Comparison of ENCODE assay signal across 9 mouse cellular contexts in genomic region chr6:54917523-54917922, GRCm38 (mm10). TPM values are rescaled to one million over a fixed set of nuclear protein-coding genes. Genes with fewer than 3 reads are reported as not detected.
A peak's percentile ranks its signal among the peaks of the same experiment; 100 is the strongest.
DNase-seq lines count a peak whose midpoint lies in the region; ATAC-seq and TF ChIP-seq lines count a peak whose summit lies in the region.
"Had no signal": no experiment of that assay in that cellular context is flagged by ENCODE, and none has a peak within 500 bp of the region (broad histone marks: within the 10 kb centered on the region; RNA-seq: fewer than 3 reads in every experiment).

No protein-coding gene starts in this region.

- no peak for ATAC-seq in midbrain, embryonic 16.5 days
- peak; percentile 82 for ATAC-seq in common myeloid progenitor, adult 5-6 weeks (replicated peaks; ENCODE audit: low read depth, poor library complexity, severe bottlenecking)
- ATAC-seq in heart, postnatal 0 days (ENCODE audit: insufficient read depth, low read depth), result peak; percentile 73
- ATAC-seq in monocyte, adult 5-6 weeks (replicated peaks; ENCODE audit: insufficient number of reproducible peaks, low FRiP score, low TSS enrichment, poor library complexity, severe bottlenecking), result peak; percentile 74

- no peak overlapping the region for H3K9ac ChIP-seq in midbrain, embryonic 16.5 days (ENCODE audit: low read depth, low read length)
- no peak overlapping the region for H3K9ac ChIP-seq in heart, postnatal 0 days (replicated peaks; ENCODE audit: low read depth, low read length)

- TF ChIP-seq EP300 in heart, postnatal 0 days (IDR thresholded peaks at IDR 0.05; ENCODE audit: low read depth), result no peak

- H3K36me3 ChIP-seq in midbrain, embryonic 10.5 days, result no peaks in the 10 kb centered on the region
- no peaks in the 10 kb centered on the region for H3K36me3 ChIP-seq in midbrain, embryonic 16.5 days (ENCODE audit: control insufficient read depth, insufficient read depth, low read length)
- no peaks in the 10 kb centered on the region for H3K36me3 ChIP-seq in heart, postnatal 0 days (replicated peaks; ENCODE audit: control insufficient read depth, insufficient read depth, low read length)

- peak; percentile 27 for DNase-seq in midbrain, embryonic 10.5 days (ENCODE audit: low spot score)
- peak; percentile 23 for DNase-seq in Muller cell, postnatal 12 days (ENCODE audit: inconsistent ontology term)
- peak; percentile 58 for DNase-seq in heart, postnatal 0 days (ENCODE audit: low spot score)
- peak; percentile 18 to 30 for DNase-seq in layer of hippocampus, postnatal 36 days
- DNase-seq in thymus, postnatal 4 days, result peak; percentile 70

- H3K4me1 ChIP-seq in midbrain, embryonic 10.5 days, result no peaks in the 10 kb centered on the region
- no peaks in the 10 kb centered on the region for H3K4me1 ChIP-seq in midbrain, embryonic 16.5 days (ENCODE audit: control insufficient read depth, insufficient read depth, low read length)
- H3K4me1 ChIP-seq in heart, postnatal 0 days (ENCODE audit: control insufficient read depth, insufficient read depth), result no peaks in the 10 kb centered on the region

- no peak overlapping the region for H3K4me3 ChIP-seq in midbrain, embryonic 10.5 days
- H3K4me3 ChIP-seq in midbrain, embryonic 16.5 days (ENCODE audit: low read depth, low read length), result no peak overlapping the region
- no peak overlapping the region for H3K4me3 ChIP-seq in heart, postnatal 0 days (ENCODE audit: low read depth, low read length)
- H3K4me3 ChIP-seq: myocyte had no signal

- H3K4me2 ChIP-seq in midbrain, embryonic 16.5 days (ENCODE audit: low read length), result no peak overlapping the region
- H3K4me2 ChIP-seq in heart, postnatal 0 days (ENCODE audit: low read depth, low read length), result no peak overlapping the region

- H3K27ac ChIP-seq in midbrain, embryonic 10.5 days (replicated peaks), result no peak overlapping the region
- no peak overlapping the region for H3K27ac ChIP-seq in midbrain, embryonic 16.5 days (ENCODE audit: low read length)
- no peak overlapping the region for H3K27ac ChIP-seq in heart, postnatal 0 days (ENCODE audit: low read depth)

- no peaks in the 10 kb centered on the region for H3K27me3 ChIP-seq in midbrain, embryonic 10.5 days (ENCODE audit: low read depth, poor library complexity, severe bottlenecking)
- H3K27me3 ChIP-seq in midbrain, embryonic 16.5 days (ENCODE audit: control insufficient read depth, insufficient read depth, low read depth, low read length), result no peaks in the 10 kb centered on the region
- no peaks in the 10 kb centered on the region for H3K27me3 ChIP-seq in heart, postnatal 0 days (ENCODE audit: control insufficient read depth, insufficient read depth, low read length)

- WGBS in midbrain, embryonic 10.5 days, result 60% methylated on average over 4 of the region's 4 CpGs
- WGBS in midbrain, embryonic 16.5 days, result 41% methylated on average over 4 of the region's 4 CpGs
- WGBS in heart, postnatal 0 days, result 21% methylated on average over 4 of the region's 4 CpGs

- no peaks in the 10 kb centered on the region for H3K9me3 ChIP-seq in midbrain, embryonic 10.5 days (replicated peaks)
- H3K9me3 ChIP-seq in midbrain, embryonic 16.5 days (replicated peaks; ENCODE audit: control insufficient read depth, low read length, poor library complexity, severe bottlenecking), result no peaks in the 10 kb centered on the region
- no peaks in the 10 kb centered on the region for H3K9me3 ChIP-seq in heart, postnatal 0 days (replicated peaks; ENCODE audit: control insufficient read depth, low read length)

- TF ChIP-seq CTCF in heart, postnatal 0 days (IDR thresholded peaks at IDR 0.05; ENCODE audit: low read depth), result peak; percentile 88

RNA-seq across cellular contexts. Expression of gene Nod1, which starts 54.9 kb away (rescaled TPM):
- polyA plus RNA-seq in midbrain, embryonic 10.5 days (2016; fragmentation: Nextera tagmentation; extraction: Ambion mirVana), result 1.3 and 1.9 TPM in 2 replicates
- polyA plus RNA-seq in midbrain, embryonic 16.5 days (2015; fragmentation: Nextera tagmentation; extraction: Ambion mirVana), result 2.6 and 2.8 TPM in 2 replicates
- total RNA-seq in common myeloid progenitor, adult 5-6 weeks (2017), result 3.2 and 3.5 TPM in 2 replicates
- 6.3 and 8.3 TPM in 2 replicates for total RNA-seq in heart, postnatal 0 days (2014; rRNA removed; ENCODE audit: low replicate concordance)
- 4.2 and 5.1 TPM in 2 replicates for polyA plus RNA-seq in heart, postnatal 0 days (2015; fragmentation: Nextera tagmentation; extraction: Ambion mirVana)
- total RNA-seq in layer of hippocampus, postnatal 36 days (2021), result 1 to 10 TPM; 4.0 to 5.1 TPM
- 63.0 to 110 TPM (median 64.7 TPM) in 3 replicates for total RNA-seq in monocyte, adult 5-6 weeks (2017)
